Mouse (Mus musculus) left cerebral cortex, adult 2 months (tissue): ENCODE results near the gene Il1b. TPM values are rescaled to one million over a fixed set of nuclear protein-coding genes. Genes with fewer than 3 reads are reported as not detected.

Experiments
- DNase-seq, 2 experiments: peaks; one replicate each; pipeline ENCODE4 v3.0.0; 2021 to 2022; ENCODE audit warnings: low spot score in 2 of 2, mixed read lengths in 1 of 2; ENCODE audit errors: extremely low spot score in 1 of 2
- H3K27ac ChIP-seq: fragments of 200-600 bp; 2 replicates; pipeline ENCODE4 v1.8.1; 2022
- H3K4me3 ChIP-seq: fragments of 200-600 bp; 2 replicates; pipeline ENCODE4 v1.8.1; 2022
- CTCF ChIP-seq: fragments of 200-600 bp; IDR thresholded peaks from 2 replicates; pipeline ENCODE4 v1.8.1; 2022; ENCODE audit warnings: antibody characterized with exemption, mild to moderate bottlenecking, moderate library complexity
- intact Hi-C: fragments of 180-260 bp; cut with DNase I; formaldehyde crosslinking; loops from one replicate; pipeline ENCODE4 v1.15.1; 2025
- total RNA-seq, 2 experiments: library from RNA; stranded (reverse); gene quantifications; 2 replicates each; pipeline ENCODE4 v1.2.3; 2021

Il1b gene
- total RNA-seq, 2 experiments from 2014 or later, result 0.42 to 1.1 TPM

DNA sequence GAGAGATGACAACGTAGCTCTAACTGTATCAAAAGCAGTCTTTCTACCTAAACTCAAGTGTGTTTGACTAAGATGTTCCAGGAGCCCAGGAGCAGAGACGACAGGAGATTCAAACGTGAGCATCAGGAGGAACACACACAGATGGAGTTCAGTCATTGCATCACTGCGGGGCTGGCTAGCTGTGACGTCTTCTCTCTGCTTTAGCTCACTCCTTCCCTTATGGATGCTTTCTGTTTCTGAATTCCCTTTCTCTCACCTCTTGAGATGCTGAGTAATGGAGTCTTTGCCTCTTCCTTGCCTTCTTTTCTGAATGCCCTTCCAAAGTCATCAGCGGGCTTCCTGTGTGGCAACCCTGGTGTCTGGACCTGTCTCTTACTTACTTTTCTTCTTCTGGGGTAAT, 56.1 kb downstream of the Il1b start:
- H3K4me3 ChIP-seq, result no peak overlapping the region
- no peak for DNase-seq
- no peak overlapping the region for H3K27ac ChIP-seq
- intact Hi-C loops, result no loop called here
- TF ChIP-seq CTCF, result no peak

Other genes with a start within 250 kb of the Il1b start
- gene Chchd5, start 241.4 kb downstream of the Il1b start, total RNA-seq, result 10 to 100 TPM; 10.2 to 12.2 TPM
- 100 to 1,000 TPM; 161 to 164 TPM for gene Slc20a1, start 172.4 kb downstream of the Il1b start, total RNA-seq
- gene Ckap2l, start 73.9 kb downstream of the Il1b start, total RNA-seq, result under 1 TPM; 0.59 to 0.63 TPM
- gene Il1a, start 61.2 kb downstream of the Il1b start, total RNA-seq, result under 1 TPM; 0.44 to 0.50 TPM
- gene F830045P16Rik, start 165.5 kb upstream of the Il1b start, total RNA-seq, result 1 to 10 TPM in 1 of 2 experiments, under 1 TPM in 1; 0.47 to 1.3 TPM
- 100 to 1,000 TPM; 375 to 384 TPM for gene Sirpa, start 221.7 kb upstream of the Il1b start, total RNA-seq